Mouse (Mus musculus) natural killer cell, adult 2 months (primary cell): Measurements from ENCODE around the gene Elovl7.

ENCODE experiments used
- DNase-seq, 2 experiments: peaks; one replicate each; pipeline ENCODE4 v3.0.0; 2022; ENCODE audit warnings: low spot score in 2 of 2

The Elovl7 gene

DNA sequence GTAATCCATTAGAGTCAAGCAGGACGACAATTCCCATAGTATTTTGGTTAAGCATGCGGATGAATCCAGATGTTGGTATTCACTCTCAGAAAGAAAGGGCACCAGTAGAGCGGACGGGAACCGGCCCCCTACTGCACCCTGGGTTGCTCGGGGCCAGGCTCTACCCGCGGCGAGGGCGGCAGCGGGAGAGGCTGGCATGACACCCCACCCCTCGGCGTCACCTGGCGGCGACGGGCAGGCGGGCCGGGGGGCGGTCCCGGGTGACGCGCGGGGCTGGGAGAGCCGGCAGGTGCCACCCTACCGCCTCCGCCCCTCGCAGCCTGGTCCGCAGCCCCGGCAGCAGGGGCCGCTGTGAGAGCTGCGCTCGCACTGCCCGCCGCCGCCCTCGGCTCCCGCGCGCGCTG is at the start of gene Elovl7:
Gene Elovl7, plus strand, starts transcription at position 324 of the 404 bp plus-strand sequence.
- peak; percentile 57 to 69 for DNase-seq

DNA sequence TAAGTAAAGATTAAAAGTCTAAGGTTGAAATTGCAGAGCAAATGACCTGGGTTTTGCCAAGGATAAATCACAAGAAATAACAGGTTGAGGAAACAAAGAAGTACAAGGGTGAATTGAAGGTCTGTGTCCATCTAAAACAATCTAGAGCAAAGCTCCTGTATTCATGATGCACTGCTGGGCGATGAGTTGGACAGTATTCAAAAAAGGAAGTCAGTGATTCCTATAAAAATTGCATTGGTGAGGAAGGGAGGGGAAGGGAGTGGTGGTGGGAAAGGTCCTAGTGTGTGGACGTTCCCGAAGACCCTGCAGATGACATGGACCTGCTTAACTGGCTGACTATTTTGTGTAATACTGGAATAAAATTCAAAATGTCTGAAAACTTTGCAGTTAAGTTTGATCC is 49.6 kb upstream of the Elovl7 start:
- DNase-seq: no peak

DNA sequence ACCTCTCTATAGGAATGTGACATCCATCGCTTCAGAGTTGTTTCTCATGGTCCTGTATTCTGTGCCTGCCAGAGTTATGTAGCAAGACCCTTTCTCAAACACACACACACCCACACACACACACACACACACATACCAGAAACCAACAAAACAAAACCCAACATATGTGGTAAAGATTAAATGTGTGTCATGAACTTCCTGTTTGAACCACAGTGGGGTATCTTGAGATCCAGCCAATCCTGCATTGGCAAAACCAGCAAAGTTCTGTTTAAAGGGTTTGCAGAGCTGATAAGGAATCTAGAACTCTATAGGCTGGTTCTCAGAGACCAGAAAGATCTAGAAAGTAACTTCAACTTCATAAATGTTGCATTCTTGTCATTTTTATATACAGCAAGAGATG is 44.2 kb upstream of the Elovl7 start:
- no peak for DNase-seq

DNA sequence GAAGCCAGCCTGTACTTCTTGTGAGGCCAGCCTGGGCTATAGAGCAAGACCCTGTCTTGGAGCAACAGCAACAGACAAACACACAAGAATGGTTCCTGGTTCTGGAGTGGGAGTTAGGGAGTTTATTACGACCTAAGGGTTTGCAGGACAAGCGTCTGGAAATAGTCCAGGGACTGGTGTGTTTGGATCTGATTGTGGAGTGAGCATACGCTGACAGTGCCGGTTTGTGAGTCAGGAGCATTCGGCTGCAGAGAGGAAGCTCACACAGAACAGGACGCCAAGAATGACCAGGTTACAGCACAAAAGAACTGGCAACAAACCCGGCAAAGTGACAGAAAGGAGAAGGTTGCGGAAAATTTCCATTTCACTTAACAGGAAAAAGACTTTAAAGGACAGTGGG is 43.7 kb upstream of the Elovl7 start:
- no peak for DNase-seq

DNA sequence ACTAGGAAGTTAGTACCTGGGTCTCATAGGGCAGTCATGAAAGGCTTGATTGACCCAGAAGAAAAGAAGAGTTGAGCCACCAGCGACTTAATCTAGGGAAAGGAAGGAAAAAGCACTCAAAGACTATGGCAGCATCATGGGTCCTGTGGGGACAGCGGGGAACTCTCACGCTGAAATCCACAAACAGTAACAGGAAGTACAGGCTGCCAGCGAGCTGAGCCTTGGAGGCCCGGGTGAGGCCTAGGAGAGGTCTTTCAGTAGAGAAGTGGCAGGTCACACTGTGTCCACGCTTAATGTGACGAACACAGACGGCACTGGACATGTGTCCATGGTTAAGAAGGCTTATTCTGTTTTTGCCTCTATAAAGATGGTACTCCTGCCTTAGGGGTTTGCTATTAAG is 34.6 kb upstream of the Elovl7 start:
- no peak for DNase-seq

DNA sequence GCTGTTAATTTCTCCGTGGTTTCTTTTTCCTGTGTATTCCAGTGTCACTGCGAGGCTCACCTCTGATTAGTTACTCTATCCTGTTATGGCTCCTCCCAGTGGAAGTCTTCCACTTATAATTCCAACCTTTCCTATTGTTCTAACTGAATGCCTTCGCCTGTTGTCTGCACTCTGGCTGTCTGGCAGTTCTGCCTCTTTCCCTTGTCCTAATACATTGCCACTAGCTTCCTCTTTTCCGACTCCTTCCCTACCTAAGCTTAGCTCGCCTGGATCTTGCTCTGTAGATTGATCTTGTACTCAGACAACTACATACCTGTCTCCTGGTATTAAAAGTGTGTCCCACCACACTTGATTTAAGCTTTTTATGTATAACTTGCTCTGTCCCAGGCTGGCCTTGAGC is 33.4 kb upstream of the Elovl7 start:
- no peak for DNase-seq

DNA sequence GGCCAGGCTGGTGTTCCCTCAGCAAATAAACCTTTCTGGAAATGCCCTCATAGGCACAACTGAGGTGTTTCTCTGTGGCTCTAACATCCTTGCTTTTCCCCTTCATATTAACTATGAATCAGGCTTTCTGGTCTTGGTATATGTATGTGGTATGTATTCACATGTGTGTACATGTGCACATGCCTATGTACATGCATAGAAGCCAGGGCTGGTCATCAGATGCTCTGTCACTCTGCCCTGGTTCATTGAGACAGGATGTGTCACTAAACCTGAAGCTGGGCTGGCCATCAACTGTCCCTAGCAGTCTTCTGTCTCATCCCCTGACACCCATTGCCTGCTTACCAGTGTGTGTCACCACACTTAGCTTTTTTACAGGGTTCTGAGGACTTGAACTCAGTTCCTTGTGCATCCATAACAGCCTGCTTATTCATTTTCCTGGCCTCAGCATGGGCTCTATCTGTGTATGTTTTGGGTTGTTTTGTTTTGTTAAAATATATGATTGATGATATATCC is 29.4 kb upstream of the Elovl7 start:
- no peak for DNase-seq

DNA sequence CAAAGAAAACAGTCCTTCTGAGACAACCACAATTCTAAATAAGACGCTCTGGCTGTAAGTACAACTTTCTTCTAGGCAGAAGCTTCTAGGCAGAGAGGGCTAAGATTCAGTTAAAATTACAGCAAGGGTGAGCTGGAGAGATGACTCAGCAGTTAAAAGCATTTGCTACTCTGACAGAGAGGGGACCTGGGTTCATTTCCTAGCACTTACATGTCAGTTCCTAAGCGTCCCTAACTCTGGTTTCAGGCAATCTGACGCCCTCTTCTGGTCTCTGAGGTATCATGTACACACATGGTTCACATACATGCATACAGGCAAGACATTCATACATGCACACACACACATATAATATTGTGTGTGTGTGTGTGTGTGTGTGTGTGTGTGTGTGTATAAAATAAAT is 28.7 kb upstream of the Elovl7 start:
- DNase-seq: no peak

DNA sequence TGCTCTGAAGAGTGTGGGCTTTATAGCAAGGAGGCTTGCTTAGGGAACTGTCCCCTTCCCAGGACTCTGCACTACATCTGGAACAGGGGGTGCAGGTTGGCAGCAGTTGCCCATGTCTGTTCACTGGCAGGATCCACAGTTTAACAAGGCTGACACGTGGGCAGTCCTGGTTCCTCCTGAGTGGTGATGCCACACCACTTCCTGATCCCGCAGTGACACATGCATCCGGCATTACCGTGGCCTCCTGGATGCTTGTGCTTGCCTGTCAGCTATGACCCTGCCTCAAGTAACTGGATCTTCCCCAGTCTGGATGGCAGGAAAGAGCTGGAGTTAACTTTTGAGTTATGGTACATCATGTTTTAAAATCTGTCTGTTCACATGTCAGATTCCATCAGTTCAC is 26.2 kb upstream of the Elovl7 start:
- no peak for DNase-seq

DNA sequence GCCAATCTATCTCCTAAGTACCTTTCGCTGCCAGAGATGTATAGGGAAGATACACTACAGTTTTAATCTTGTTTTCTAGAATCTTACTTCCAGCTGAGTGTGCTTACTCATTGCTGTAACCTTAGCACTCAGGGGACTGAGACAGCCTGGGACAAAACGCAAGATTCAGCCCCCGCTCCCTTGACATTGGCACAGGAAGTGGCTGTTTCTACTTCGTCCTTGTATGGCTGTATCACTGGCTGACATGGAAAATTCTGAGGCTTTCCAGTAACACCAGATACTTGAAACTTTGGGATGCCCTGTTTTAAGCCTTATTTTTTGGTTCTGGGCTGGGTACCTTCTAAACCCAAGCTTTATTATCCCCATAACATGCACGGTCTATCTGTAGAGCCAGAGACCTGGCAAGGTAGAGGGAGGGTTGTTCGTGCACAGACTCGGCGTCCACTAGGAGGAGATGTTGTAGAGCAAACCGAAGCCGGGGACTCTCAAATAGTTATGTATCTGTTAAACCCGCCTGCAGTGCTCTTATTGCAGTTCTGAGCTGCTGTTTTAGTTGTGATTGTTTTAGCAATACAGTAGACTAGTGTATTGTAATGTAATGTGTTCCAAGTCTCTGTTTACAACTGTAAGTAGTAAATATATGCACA is 23.0 kb upstream of the Elovl7 start:
- peak; percentile 20 to 25 for DNase-seq

DNA sequence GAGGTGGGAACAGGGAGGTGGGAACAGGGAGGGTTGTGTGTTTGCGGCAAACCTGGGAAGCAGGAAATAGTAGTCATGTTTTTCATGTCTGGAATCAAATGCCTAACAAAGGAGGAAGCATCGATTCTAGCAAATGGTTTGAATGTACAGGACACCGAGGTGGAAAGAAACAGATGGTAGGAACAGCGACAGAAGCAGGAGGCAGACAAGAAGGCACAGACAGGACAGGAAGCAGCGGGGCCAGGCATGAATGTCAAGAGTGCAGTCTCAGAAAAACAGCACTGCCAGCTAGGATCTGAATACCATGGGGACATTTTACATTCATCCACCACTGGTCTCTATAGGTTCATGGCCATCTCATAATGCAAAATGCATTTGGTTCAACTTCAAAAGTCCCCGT is 18.7 kb upstream of the Elovl7 start:
- no peak for DNase-seq

DNA sequence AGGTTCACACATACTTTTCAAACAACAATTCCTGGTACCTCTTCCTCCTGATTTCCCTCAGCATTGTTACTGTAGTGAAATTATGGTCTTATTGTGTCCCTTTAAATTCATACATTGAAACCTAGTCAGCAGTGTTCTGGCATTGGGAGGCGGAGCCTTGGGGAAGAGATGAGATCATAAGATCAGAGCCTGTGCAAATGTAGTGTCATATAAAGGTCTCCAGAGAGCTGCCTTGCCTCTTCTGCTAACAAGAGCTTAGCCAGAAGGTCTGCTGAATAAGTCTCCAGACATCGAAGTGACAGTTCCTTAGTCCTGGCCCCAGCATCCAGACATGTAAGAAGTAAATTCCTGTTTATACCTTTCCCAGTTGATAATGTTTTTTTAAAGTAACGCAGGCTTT is 9.3 kb upstream of the Elovl7 start:
- no peak for DNase-seq

DNA sequence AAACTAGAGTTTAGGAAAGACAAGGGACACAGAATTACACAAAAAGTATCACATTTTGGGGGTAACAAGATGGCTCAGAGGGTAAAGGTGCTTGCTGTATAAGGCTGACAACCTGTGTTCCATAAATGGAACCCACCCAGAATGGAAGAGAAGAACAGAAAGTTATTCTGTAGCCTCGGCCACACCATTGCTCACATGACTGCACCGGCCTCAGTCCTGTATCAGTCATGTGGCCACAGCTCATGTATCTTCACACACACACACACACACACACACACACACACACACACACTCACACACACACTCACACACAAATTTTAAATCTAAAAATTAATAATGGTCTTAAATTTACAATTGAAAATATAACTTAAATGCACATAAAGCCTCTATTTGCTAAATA is 6.8 kb upstream of the Elovl7 start:
- DNase-seq: no peak

DNA sequence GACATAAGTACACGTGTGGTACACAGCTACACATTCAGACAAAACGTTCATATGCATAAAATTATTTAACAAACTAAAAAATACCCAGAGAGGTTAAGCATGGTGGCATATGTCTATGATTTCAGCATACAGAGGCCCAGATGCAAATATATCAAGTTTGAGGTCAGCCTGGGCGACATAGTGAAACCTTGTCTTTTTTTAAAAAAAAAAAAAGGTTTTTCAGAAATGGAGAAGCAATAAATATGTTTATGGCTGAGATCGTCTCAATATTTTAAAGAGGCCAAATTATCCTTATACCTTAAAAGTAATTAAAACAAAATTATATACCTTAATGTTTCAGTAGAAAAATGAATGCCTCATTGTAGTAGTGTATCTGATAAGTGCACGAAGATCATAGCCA is 6.1 kb upstream of the Elovl7 start:
- DNase-seq: no peak

DNA sequence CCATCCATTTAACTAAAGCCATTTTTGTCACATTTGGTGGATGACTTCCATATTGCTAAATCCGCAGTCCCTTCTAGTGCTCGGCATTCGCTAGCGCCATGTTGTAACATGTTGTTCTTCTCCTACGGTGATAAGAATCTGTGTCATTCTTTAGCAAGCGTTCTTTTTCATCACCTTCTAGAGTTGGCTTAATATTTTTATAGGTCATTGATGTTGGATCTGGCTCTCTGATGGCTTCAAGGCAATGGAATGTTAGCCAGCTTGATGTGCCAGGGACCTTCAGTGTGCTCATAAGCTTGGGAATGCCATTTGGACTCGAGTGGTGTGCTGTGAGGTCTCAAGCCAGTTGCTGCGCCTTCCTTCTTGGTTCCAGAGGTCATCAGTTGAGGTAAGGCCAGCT is 3.2 kb upstream of the Elovl7 start:
- no peak for DNase-seq

DNA sequence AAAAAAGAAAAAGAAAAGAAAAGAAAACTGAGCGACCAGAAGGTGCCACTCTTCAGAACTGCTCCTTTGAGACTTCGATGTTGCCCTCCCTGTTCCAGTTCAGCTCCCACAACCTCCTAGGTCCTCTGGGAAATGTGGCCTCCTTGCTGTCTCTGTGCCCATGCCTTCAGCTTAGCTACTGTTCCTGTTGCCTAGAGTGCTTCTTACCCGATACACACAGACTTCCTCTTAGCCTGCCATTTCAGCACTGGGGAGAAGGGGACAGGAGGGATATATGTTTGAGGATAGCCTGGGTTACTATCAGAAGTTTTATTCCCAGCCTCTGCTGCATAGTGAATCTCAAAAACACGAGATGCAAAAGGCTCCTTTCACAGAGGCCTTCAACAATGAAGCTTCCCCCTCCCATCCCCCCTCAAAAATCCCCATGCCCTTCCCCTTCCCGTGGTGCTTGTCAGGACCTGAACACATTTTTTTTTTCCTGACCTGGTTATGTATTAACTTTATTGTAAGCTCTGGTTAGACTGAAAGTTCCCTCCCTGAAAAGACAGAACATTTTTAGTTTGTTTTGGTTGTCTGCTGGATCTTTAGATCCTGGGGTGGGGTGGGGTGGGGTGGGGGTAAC is 1.7 kb upstream of the Elovl7 start:
- no peak for DNase-seq

DNA sequence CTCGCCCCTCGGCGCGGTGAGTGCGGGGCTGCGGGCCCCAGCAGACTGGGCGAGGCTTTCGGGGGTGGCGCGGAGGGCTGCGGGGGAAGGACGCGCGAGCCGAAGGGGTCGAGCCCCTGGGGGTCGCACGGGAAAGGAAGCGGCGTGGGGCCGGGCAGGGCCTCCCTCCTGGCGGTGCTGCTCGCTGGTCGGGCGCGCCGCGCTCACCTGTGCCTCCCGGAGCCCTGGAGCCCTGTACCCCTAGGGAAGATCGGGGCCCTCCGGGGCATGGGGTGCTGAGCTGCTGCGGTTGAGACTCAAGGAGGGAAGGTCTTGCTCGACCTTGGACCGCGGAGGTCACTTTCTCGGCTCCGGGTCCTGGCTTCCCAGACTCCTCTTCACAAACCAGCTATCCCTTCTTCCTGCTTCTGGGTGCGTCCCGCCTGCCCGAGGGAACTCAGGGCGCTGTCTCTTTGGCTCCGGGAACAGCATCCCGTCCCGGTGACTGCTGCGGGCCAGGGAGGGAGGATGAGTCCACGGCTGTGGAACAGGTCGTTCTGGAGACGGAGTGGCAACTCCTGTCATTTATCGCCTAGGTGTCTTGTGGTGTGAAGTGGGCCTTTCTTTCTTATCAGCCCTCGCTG is 392 bp downstream of the Elovl7 start:
- no peak for DNase-seq

DNA sequence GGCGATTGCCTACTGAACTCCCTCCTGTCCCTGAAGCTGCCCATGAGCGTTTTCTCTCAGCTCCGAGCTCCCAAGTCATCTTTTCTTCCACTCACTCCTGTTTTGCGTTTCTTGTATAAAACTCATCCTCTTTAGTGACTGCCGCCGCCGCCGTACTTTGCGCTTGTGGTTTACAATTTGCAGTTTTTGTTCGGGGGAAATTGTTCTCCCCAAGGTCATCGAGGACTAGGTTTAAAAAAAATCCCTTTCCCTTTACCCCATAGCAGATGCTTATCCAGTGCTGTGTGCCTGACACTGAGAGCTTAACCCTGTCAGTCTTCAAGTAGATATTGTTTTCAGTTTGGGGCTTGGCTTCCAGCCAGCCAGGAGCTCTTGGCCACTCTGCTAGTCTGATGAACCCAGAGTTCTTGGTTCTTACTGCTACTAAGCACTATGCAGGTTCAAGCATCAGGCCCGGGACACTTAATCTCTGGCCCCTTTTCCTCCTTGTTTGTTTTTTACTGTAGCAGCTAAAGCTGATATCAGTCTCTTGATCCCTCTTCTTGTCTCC is 1.1 kb downstream of the Elovl7 start:
- DNase-seq: no peak

DNA sequence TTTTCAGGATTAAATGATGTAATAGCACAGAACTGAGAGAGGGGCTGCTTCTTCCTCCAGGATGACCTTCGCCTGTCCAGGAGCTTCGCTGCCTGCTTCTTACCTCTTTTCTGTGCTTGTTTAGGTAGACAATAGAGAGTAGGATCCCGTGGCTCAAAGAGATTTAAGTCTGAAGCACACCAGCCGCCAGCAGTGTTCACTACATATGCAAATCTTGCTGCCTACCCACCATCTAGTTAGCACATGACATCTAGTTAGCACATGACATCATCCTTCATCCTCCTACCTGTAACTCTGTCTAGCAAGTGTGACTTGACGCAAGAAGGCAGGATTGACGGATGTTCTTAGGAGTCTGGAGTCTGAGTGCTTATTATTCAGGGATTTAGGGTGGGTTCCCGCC is 5.6 kb downstream of the Elovl7 start:
- DNase-seq: no peak

DNA sequence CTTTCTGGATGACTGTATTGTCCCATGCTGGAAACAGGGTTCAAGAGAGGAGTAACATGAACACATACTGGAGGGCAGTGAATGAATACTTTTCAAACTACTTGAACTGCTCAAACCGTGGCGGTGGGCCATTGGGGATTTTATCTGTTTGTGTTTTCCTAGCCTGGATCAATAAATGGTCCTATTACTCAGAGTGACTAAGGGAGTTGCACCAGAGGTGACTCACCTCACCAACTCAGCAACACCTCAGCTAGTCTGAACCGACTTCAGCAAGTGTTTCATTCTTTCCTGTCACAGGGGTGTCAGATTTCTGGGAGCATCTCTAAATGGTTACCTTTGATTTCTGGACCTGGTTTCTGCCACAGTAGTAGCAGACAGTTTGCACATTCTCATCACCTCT is 15.0 kb downstream of the Elovl7 start:
- DNase-seq: no peak

DNA sequence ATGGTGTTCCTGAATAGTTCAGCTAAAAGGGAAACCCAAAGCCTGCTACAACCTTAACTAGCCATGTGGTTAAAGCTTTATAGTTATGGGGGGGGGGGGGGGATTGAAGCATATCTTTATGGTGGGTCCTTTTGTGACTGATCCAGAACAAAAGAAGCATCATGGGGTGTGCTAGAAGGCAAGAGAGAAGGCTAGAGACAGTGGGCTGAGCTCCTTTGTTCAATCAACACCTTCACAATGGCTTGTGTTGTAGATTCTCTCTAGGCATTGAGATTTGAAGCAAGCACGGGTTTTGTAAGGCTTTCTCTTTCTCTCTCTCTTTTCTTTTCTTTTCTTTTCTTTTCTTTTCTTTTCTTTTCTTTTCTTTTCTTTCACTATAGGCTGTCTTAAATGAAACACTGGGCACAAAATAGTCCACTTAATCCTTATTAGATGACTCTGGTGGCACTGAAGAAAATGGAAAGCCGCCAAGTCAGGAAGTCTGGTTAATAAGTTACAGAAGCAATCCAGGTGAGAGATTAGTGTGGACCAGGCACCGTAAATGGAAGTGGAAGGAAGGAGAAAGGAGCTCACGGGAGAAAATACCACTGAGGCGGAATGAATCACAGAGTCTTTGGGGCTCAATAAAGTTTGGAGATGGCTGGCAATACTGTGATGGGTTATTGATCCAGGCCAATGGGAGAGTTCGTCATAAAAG is 15.6 kb downstream of the Elovl7 start:
- no peak for DNase-seq

DNA sequence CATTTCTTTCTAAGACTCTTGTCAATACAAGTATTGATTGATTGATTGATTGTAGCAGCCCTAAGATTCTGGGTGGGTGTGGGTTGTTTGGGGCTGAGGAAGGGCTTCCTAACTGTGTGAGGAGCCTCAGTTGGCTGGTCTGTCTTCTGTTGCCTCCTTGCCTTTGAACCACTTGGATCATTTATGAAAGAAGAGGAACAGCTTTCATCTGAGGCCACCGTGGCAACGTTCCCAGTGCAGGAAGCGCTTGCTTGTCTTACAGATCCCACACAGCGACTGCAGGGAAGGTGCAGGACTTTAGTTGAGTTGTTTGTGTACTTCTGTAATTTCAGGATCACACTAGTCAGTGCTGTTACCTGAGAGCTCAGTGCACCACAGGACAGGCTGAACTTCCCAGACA is 25.8 kb downstream of the Elovl7 start:
- DNase-seq: no peak
